Mouse (Mus musculus) hindbrain, embryonic 12.5 days (tissue): ENCODE measurements around the gene Dkkl1. TPM values are rescaled to one million over a fixed set of nuclear protein-coding genes. Genes with fewer than 3 reads are reported as not detected.
"Not testable (repeated sequence)": the region's sequence is repeated elsewhere in the genome, so short reads cannot be mapped to it uniquely, and the experiment has no call there.

Source experiments
- ATAC-seq: fragments of 200-750 bp; cut with Nextera tagmentation; 2 replicates; pipeline ENCODE4 v1.8.0; 2017; ENCODE audit warnings: moderate TSS enrichment; ENCODE audit not compliant: low FRiP score
- H3K27ac ChIP-seq: fragments of 300-500 bp; sonication (generic); 2 replicates; pipeline ENCODE4 v1.5.1; 2016; ENCODE audit warnings: mild to moderate bottlenecking
- H3K27me3 ChIP-seq: fragments of 300-500 bp; sonication (generic); 2 replicates; pipeline ENCODE4 v1.6.1; 2016; ENCODE audit warnings: mild to moderate bottlenecking
- H3K36me3 ChIP-seq: fragments of 300-500 bp; sonication (generic); 2 replicates; pipeline ENCODE4 v1.6.1; 2016; ENCODE audit warnings: mild to moderate bottlenecking
- H3K4me1 ChIP-seq: fragments of 300-500 bp; sonication (generic); 2 replicates; pipeline ENCODE4 v1.6.1; 2016
- H3K4me2 ChIP-seq: fragments of 300-500 bp; sonication (generic); replicated peaks from 2 replicates; pipeline ENCODE4 v1.6.1; 2016; ENCODE audit warnings: mild to moderate bottlenecking
- H3K4me3 ChIP-seq: fragments of 300-500 bp; sonication (generic); 2 replicates; pipeline ENCODE4 v1.5.1; 2016; ENCODE audit warnings: mild to moderate bottlenecking
- H3K9ac ChIP-seq: fragments of 300-500 bp; sonication (generic); 2 replicates; pipeline ENCODE4 v1.6.1; 2016; ENCODE audit warnings: mild to moderate bottlenecking, moderate library complexity
- H3K9me3 ChIP-seq: fragments of 300-500 bp; sonication (generic); replicated peaks from 2 replicates; pipeline ENCODE4 v1.6.1; 2016; ENCODE audit warnings: mild to moderate bottlenecking
- WGBS: fragments of 180-500 bp; shearing (Covaris S2); methylation state at CpG from one replicate; pipeline ENCODE4 v1.1.7; 2016; 5-methylcytosine and 5-hydroxymethylcytosine counted together
- polyA plus RNA-seq: library from polyadenylated mRNA; unstranded; fragments of >200 nt; fragmentation: Nextera tagmentation; extraction: Ambion mirVana; gene quantifications from 2 replicates; pipeline ENCODE4 v1.2.1, GENCODE M21; 2016

The Dkkl1 gene
- 3.0 and 3.4 TPM in 2 replicates for polyA plus RNA-seq

- Histone ChIP-seq H3K4me1 (peaks cover 14% of the 10 kb centered on the region), H3K9me3 (no peaks in the 10 kb centered on the region), H3K27ac (no peak within 1 kb of the TSS), H3K9ac (no peak within 1 kb of the TSS), H3K4me2 (0 out of 2 replicates have a peak within 1 kb of the TSS, but pooled peaks have one; percentile 9), H3K27me3 (peaks cover 30% of the 10 kb centered on the region), H3K36me3 (no peaks in the 10 kb centered on the region), H3K4me3 (peak within 1 kb of the TSS; percentile 10; the same call in 1 of the 2 replicates)
- 7% methylated on average over 17 of the region's 17 CpGs for WGBS
- ATAC-seq: no peak
Measured at GRCm38 (mm10) chr7:45211851-45212251, at the start of gene Dkkl1. TSS of gene Dkkl1 (minus strand) at chr7:45212147.

GRCm38 (mm10) chr7:45259281-45259680, 47.3 kb upstream of the Dkkl1 start:
- no peak overlapping the region for H3K9ac ChIP-seq

DNA sequence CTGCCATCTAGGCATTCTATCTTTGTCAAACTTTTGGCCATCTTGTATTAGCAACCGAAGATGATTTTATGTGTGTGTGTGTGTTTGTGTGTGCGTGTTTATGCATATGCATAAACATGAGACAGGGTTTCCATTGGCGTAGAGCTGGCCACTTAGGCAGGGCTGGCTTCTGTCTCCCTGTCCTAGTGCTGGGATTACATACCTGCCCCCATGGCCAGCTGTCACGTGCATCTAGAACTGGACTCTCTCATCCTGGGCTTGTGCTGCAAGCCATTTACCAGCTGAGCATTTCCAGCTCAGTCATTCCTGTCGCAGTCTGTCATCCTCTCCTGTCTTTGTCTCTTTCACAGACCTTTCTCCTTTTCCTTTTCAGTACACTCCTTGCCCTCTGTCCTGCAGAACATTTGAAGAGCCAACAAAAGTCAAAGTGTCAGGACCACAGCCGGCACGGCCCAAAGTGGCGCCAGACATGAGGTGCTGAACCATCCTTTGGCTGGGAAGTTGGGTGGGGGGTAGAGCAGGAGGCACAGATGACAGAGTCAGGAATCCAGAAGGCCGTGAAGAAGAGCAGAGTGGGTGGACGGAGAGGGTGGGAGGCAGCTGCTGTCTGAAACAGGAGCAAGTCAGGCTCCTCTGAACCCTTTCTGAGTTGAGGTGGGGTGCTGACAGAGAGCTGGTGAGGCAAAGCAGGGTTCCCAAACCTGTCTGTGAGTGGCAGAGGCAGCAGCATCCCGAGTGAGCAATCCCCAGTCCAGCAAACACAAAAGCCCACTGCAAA, 45.3 kb upstream of the Dkkl1 start:
- no peak overlapping the region for H3K4me3 ChIP-seq
- 56% methylated on average over 11 of the region's 11 CpGs for WGBS
- H3K36me3 ChIP-seq: no peaks in the 10 kb centered on the region
- H3K27me3 ChIP-seq: no peaks in the 10 kb centered on the region; the same call in 1 of the 2 replicates
- no peak for ATAC-seq
- no peak overlapping the region for H3K9ac ChIP-seq
- no peak overlapping the region for H3K4me2 ChIP-seq
- no peak overlapping the region for H3K27ac ChIP-seq
- no peaks in the 10 kb centered on the region for H3K9me3 ChIP-seq
- H3K4me1 ChIP-seq: no peaks in the 10 kb centered on the region

More at GRCm38 (mm10) chr7:45259281-45259680, 47.3 kb upstream of the Dkkl1 start:
- 90% methylated on average over 8 of the region's 8 CpGs for WGBS
- Histone ChIP-seq H3K27me3 (peaks cover 6% of the 10 kb centered on the region; the same call in 1 of the 2 replicates), H3K4me1 (0 out of 2 replicates have a peak, but pooled peaks cover 2% of the 10 kb centered on the region), H3K4me3 (no peak overlapping the region), H3K4me2 (no peak overlapping the region), H3K9me3 (no peaks in the 10 kb centered on the region), H3K27ac (no peak overlapping the region), H3K36me3 (no peaks in the 10 kb centered on the region)
- ATAC-seq: no peak

DNA sequence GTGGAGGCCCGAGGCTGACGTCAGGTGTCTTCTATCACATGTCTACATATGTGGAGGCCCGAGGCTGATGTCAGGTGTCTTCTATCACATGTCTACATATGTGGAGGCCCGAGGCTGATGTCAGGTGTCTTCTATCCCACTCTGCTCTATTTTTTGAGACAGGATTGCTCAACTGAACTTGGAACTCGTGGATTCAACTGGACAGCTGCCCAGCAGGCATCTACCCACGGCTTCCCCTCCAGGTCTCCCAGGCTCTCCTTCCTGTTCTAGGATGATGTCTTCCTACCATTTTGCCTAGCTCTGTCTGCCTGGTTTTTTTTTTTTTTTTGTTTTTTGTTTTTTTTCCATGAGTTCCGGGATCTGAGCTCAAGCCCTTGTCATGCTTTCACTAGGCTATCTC, 43.9 kb upstream of the Dkkl1 start:
- H3K27ac ChIP-seq, H3K9me3 ChIP-seq, H3K9ac ChIP-seq, H3K36me3 ChIP-seq, H3K4me1 ChIP-seq, ATAC-seq, H3K4me3 ChIP-seq, H3K27me3 ChIP-seq, H3K4me2 ChIP-seq: not testable (repeated sequence)
- 93% methylated on average over 6 of the region's 7 CpGs for WGBS

GRCm38 (mm10) chr7:45253806-45254205, 41.9 kb upstream of the Dkkl1 start:
- no peaks in the 10 kb centered on the region for H3K4me1 ChIP-seq
- 91% methylated on average over 8 of the region's 8 CpGs for WGBS
- no peak for ATAC-seq

GRCm38 (mm10) chr7:45247666-45248065, 35.7 kb upstream of the Dkkl1 start:
- no peak overlapping the region for H3K9ac ChIP-seq
- no peak overlapping the region for H3K27ac ChIP-seq
- H3K4me1 ChIP-seq: no peaks in the 10 kb centered on the region
- no peak for ATAC-seq
- H3K4me2 ChIP-seq: no peak overlapping the region
- no peaks in the 10 kb centered on the region for H3K9me3 ChIP-seq
- no peaks in the 10 kb centered on the region for H3K36me3 ChIP-seq
- WGBS: 44% methylated on average over 3 of the region's 3 CpGs
- H3K27me3 ChIP-seq: no peaks in the 10 kb centered on the region
- H3K4me3 ChIP-seq: no peak overlapping the region

More at GRCm38 (mm10) chr7:45253806-45254205, 41.9 kb upstream of the Dkkl1 start:
- Histone ChIP-seq H3K4me2 (no peak overlapping the region), H3K4me3 (no peak overlapping the region), H3K27ac (no peak overlapping the region), H3K9ac (no peak overlapping the region), H3K36me3 (no peaks in the 10 kb centered on the region), H3K27me3 (no peaks in the 10 kb centered on the region), H3K9me3 (no peaks in the 10 kb centered on the region)

GRCm38 (mm10) chr7:45241389-45241749, 29.4 kb upstream of the Dkkl1 start:
- no peak overlapping the region for H3K27ac ChIP-seq
- ATAC-seq: no peak
- H3K4me1 ChIP-seq: peaks cover 8% of the 10 kb centered on the region
- peaks cover 40% of the 10 kb centered on the region for H3K27me3 ChIP-seq
- no peaks in the 10 kb centered on the region for H3K36me3 ChIP-seq
- H3K4me3 ChIP-seq: peak overlapping the region; percentile 34
- no peaks in the 10 kb centered on the region for H3K9me3 ChIP-seq
- 74% methylated on average over 6 of the region's 6 CpGs for WGBS
- peak overlapping the region; percentile 60 for H3K4me2 ChIP-seq
- no peak overlapping the region; the same call in 1 of the 2 replicates for H3K9ac ChIP-seq

GRCm38 (mm10) chr7:45240633-45241388, 28.9 kb upstream of the Dkkl1 start, which contains the start of gene Slc6a16:
TSS of gene Slc6a16 (plus strand) at chr7:45241085.
- Histone ChIP-seq H3K36me3 (no peaks in the 10 kb centered on the region), H3K4me2 (peak within 1 kb of the TSS; percentile 60), H3K27me3 (peaks cover 45% of the 10 kb centered on the region), H3K4me1 (peaks cover 9% of the 10 kb centered on the region), H3K9me3 (no peaks in the 10 kb centered on the region), H3K27ac (no peak within 1 kb of the TSS), H3K9ac (peak within 1 kb of the TSS; percentile 54), H3K4me3 (peak within 1 kb of the TSS; percentile 34)
- ATAC-seq: peak; percentile 32; the same call in 1 of the 2 replicates
- WGBS: 9% methylated on average over 45 of the region's 53 CpGs

GRCm38 (mm10) chr7:45240109-45240508, 28.2 kb upstream of the Dkkl1 start:
- no peak overlapping the region for H3K4me2 ChIP-seq
- no peak overlapping the region for H3K9ac ChIP-seq
- peaks cover 47% of the 10 kb centered on the region for H3K27me3 ChIP-seq
- ATAC-seq: no peak
- H3K9me3 ChIP-seq: no peaks in the 10 kb centered on the region
- no peak overlapping the region for H3K4me3 ChIP-seq
- no peak overlapping the region for H3K27ac ChIP-seq
- H3K36me3 ChIP-seq: no peaks in the 10 kb centered on the region
- H3K4me1 ChIP-seq: peaks cover 16% of the 10 kb centered on the region
- WGBS: 77% methylated on average over 7 of the region's 7 CpGs

- peaks cover 27% of the 10 kb centered on the region for H3K4me1 ChIP-seq
- H3K36me3 ChIP-seq: no peaks in the 10 kb centered on the region
- H3K9me3 ChIP-seq: no peaks in the 10 kb centered on the region
- no peak within 1 kb of the TSS for H3K27ac ChIP-seq
- no peak within 1 kb of the TSS for H3K4me2 ChIP-seq
- ATAC-seq: no peak
- no peak within 1 kb of the TSS for H3K9ac ChIP-seq
- H3K4me3 ChIP-seq: no peak within 1 kb of the TSS
- 40% methylated on average over 20 of the region's 20 CpGs for WGBS
- peaks cover 51% of the 10 kb centered on the region for H3K27me3 ChIP-seq
Measured at GRCm38 (mm10) chr7:45238723-45239496, 27.0 kb upstream of the Dkkl1 start, which contains the start of gene Cd37. TSS of gene Cd37 (minus strand) at chr7:45239115.

GRCm38 (mm10) chr7:45237747-45238699, 26.1 kb upstream of the Dkkl1 start:
- Histone ChIP-seq H3K4me2 (no peak overlapping the region), H3K4me3 (no peak overlapping the region), H3K27ac (no peak overlapping the region), H3K9me3 (no peaks in the 10 kb centered on the region), H3K27me3 (peaks cover 51% of the 10 kb centered on the region), H3K9ac (no peak overlapping the region), H3K36me3 (0 out of 2 replicates have a peak, but pooled peaks cover 2% of the 10 kb centered on the region), H3K4me1 (peaks cover 33% of the 10 kb centered on the region)
- ATAC-seq: no peak
- WGBS: 77% methylated on average over 17 of the region's 17 CpGs
